Mouse (Mus musculus): ENCODE measurements around the gene Agtr1a. TPM values are rescaled to one million over a fixed set of nuclear protein-coding genes. Genes with fewer than 3 reads are reported as not detected.

Gene Agtr1a
- polyA plus RNA-seq (2021), result not detected

GRCm38 (mm10) chr13:30336148-30336801 lies at the start of gene Agtr1a:
TSS of gene Agtr1a (plus strand) at chr13:30336441.
- ATAC-seq (no peak), DNase-seq (ENCODE audit: low read depth, low spot score) (no peak)
- ChIA-PET CTCF (no interaction called here), POLR2A (interaction anchor here (0.6 kb wide), 1 partner anchor 178 kb away, joined by 3 read pairs; no protein-coding TSS in a partner anchor)
- peaks cover 31% of the 10 kb centered on the region for H3K27me3 ChIP-seq
- in situ Hi-C loops (cut with MboI; ENCODE audit: low pct_unique_long_range_greater_than_20kb), result no loop called here
- TF ChIP-seq CTCF (IDR thresholded peaks at IDR 0.05), result no peak

GRCm38 (mm10) chr13:30310221-30310620 lies 26.0 kb upstream of the Agtr1a start:
- H3K27me3 ChIP-seq, result peaks cover 27% of the 10 kb centered on the region
- ATAC-seq (no peak), DNase-seq (ENCODE audit: low read depth, low spot score) (no peak)
- ChIA-PET CTCF (interaction anchor here (1.2 to 1.4 kb wide), 2 partner anchors 11 to 211 kb away, joined by 3 read pairs; no protein-coding TSS in a partner anchor), POLR2A (no interaction called here)
- no peak for TF ChIP-seq CTCF (IDR thresholded peaks at IDR 0.05)
- in situ Hi-C loops (cut with MboI; ENCODE audit: low pct_unique_long_range_greater_than_20kb), result no loop called here

- no peak for TF ChIP-seq CTCF (IDR thresholded peaks at IDR 0.05)
- no peak for DNase-seq (ENCODE audit: low read depth, low spot score)
- POLR2A ChIA-PET, result interaction anchor here (0.6 kb wide), 1 partner anchor 1331 kb away, joined by 3 read pairs; no protein-coding TSS in a partner anchor
- in situ Hi-C loops (cut with MboI; ENCODE audit: low pct_unique_long_range_greater_than_20kb), result no loop called here
- CTCF ChIA-PET, result no interaction called here
- no peak for ATAC-seq
- H3K27me3 ChIP-seq, result peaks cover 13% of the 10 kb centered on the region
Measured at GRCm38 (mm10) chr13:30324669-30325346, 11.4 kb upstream of the Agtr1a start.

- in situ Hi-C loops (cut with MboI; ENCODE audit: low pct_unique_long_range_greater_than_20kb), result no loop called here
- ChIA-PET CTCF (no interaction called here), POLR2A (no interaction called here)
Measured at GRCm38 (mm10) chr13:30331061-30331460, 5.2 kb upstream of the Agtr1a start.

GRCm38 (mm10) chr13:30331851-30332250 lies 4.4 kb upstream of the Agtr1a start:
- CTCF ChIA-PET, result no interaction called here
- POLR2A ChIA-PET, result no interaction called here
- no peak for ATAC-seq
- in situ Hi-C loops (cut with MboI; ENCODE audit: low pct_unique_long_range_greater_than_20kb), result no loop called here
- H3K27me3 ChIP-seq, result peaks cover 30% of the 10 kb centered on the region
- no peak for DNase-seq (ENCODE audit: low read depth, low spot score)
- TF ChIP-seq CTCF (IDR thresholded peaks at IDR 0.05), result no peak

More at GRCm38 (mm10) chr13:30331061-30331460, 5.2 kb upstream of the Agtr1a start:
- H3K27me3 ChIP-seq, result peaks cover 25% of the 10 kb centered on the region
- DNase-seq (ENCODE audit: low read depth, low spot score) (no peak), ATAC-seq (no peak)
- TF ChIP-seq CTCF (IDR thresholded peaks at IDR 0.05), result no peak

GRCm38 (mm10) chr13:30332581-30332980 lies 3.7 kb upstream of the Agtr1a start:
- ATAC-seq (no peak), DNase-seq (ENCODE audit: low read depth, low spot score) (no peak)
- TF ChIP-seq CTCF (IDR thresholded peaks at IDR 0.05), result no peak
- in situ Hi-C loops (cut with MboI; ENCODE audit: low pct_unique_long_range_greater_than_20kb), result no loop called here
- ChIA-PET POLR2A (no interaction called here), CTCF (no interaction called here)
- peaks cover 31% of the 10 kb centered on the region for H3K27me3 ChIP-seq

GRCm38 (mm10) chr13:30334667-30335066 lies 1.6 kb upstream of the Agtr1a start:
- H3K27me3 ChIP-seq, result peaks cover 34% of the 10 kb centered on the region
- in situ Hi-C loops (cut with MboI; ENCODE audit: low pct_unique_long_range_greater_than_20kb), result no loop called here
- ATAC-seq (no peak), DNase-seq (ENCODE audit: low read depth, low spot score) (no peak)
- no peak for TF ChIP-seq CTCF (IDR thresholded peaks at IDR 0.05)
- CTCF ChIA-PET, result no interaction called here
- POLR2A ChIA-PET, result no interaction called here

- in situ Hi-C loops (cut with MboI; ENCODE audit: low pct_unique_long_range_greater_than_20kb), result no loop called here
- no peak for TF ChIP-seq CTCF (IDR thresholded peaks at IDR 0.05)
- DNase-seq (ENCODE audit: low read depth, low spot score), result no peak
- no peak for ATAC-seq
- CTCF ChIA-PET, result no interaction called here
- peaks cover 30% of the 10 kb centered on the region for H3K27me3 ChIP-seq
- POLR2A ChIA-PET, result interaction anchor here (0.6 kb wide), 1 partner anchor 177 kb away, joined by 3 read pairs; no protein-coding TSS in a partner anchor
Measured at GRCm38 (mm10) chr13:30336913-30337312, 672 bp downstream of the Agtr1a start.

- POLR2A ChIA-PET, result no interaction called here
- peaks cover 29% of the 10 kb centered on the region for H3K27me3 ChIP-seq
- in situ Hi-C loops (cut with MboI; ENCODE audit: low pct_unique_long_range_greater_than_20kb), result no loop called here
- no peak for DNase-seq (ENCODE audit: low read depth, low spot score)
- CTCF ChIA-PET, result no interaction called here
- no peak for ATAC-seq
- no peak for TF ChIP-seq CTCF (IDR thresholded peaks at IDR 0.05)
Measured at GRCm38 (mm10) chr13:30337646-30338045, 1.4 kb downstream of the Agtr1a start.

- POLR2A ChIA-PET, result no interaction called here
- in situ Hi-C loops (cut with MboI; ENCODE audit: low pct_unique_long_range_greater_than_20kb), result no loop called here
- CTCF ChIA-PET, result no interaction called here
- TF ChIP-seq CTCF (IDR thresholded peaks at IDR 0.05), result no peak
- DNase-seq (ENCODE audit: low read depth, low spot score), result no peak
- H3K27me3 ChIP-seq, result peaks cover 29% of the 10 kb centered on the region
- no peak for ATAC-seq
Measured at GRCm38 (mm10) chr13:30338576-30338975, 2.3 kb downstream of the Agtr1a start.

- TF ChIP-seq CTCF (IDR thresholded peaks at IDR 0.05), result no peak
- in situ Hi-C loops (cut with MboI; ENCODE audit: low pct_unique_long_range_greater_than_20kb), result no loop called here
- peaks cover 34% of the 10 kb centered on the region for H3K27me3 ChIP-seq
- POLR2A ChIA-PET, result interaction anchor here (0.6 kb wide), 1 partner anchor 199 kb away, joined by 5 read pairs; no protein-coding TSS in a partner anchor
- CTCF ChIA-PET, result no interaction called here
- ATAC-seq, result no peak
- no peak for DNase-seq (ENCODE audit: low read depth, low spot score)
Measured at GRCm38 (mm10) chr13:30339927-30340326, 3.7 kb downstream of the Agtr1a start.
